Comparison of ENCODE assay signal across 8 mouse cellular contexts in genomic region chrX:112311531-112311887, GRCm38 (mm10). TPM values are rescaled to one million over a fixed set of nuclear protein-coding genes. Genes with fewer than 3 reads are reported as not detected.
DNase-seq lines count a peak whose midpoint lies in the region; ATAC-seq lines count a peak whose summit lies in the region.

No protein-coding gene starts in this region.

- intact Hi-C loops in left cerebral cortex, postnatal 4 days (cut with DNase I) = no loop called here
- intact Hi-C loops in left cerebral cortex, postnatal 14 days (cut with DNase I) = no loop called here

- WGBS in hindbrain, embryonic 11.5 days = 9% methylated on average over 12 of the region's 12 CpGs

- no peaks in the 10 kb centered on the region for H3K36me3 ChIP-seq in hindbrain, embryonic 11.5 days (ENCODE audit: control insufficient read depth, insufficient read depth, low read length)

- no peaks in the 10 kb centered on the region for H3K27me3 ChIP-seq in hindbrain, embryonic 11.5 days (ENCODE audit: control insufficient read depth, insufficient read depth, low read length)

- ATAC-seq in common myeloid progenitor, adult 5-6 weeks (replicated peaks; ENCODE audit: low read depth, poor library complexity, severe bottlenecking) = peak; percentile 53
- ATAC-seq in hindbrain, embryonic 11.5 days (ENCODE audit: low FRiP score) = peak; percentile 79

- DNase-seq in left cerebral cortex, postnatal 4 days = peak; percentile 2
- DNase-seq in left cerebral cortex, adult 18-20 months (ENCODE audit: low spot score in 2 of 2) = no peak
- no peak for DNase-seq in hindbrain, embryonic 11.5 days (ENCODE audit: low spot score)
- peak; percentile 1 for DNase-seq in lung, postnatal 14 days
- no peak for DNase-seq in yolk sac, embryonic 10.5 days (ENCODE audit: low spot score)
- DNase-seq in left cerebral cortex, postnatal 14 days (ENCODE audit: low spot score in 2 of 2) = no peak
- DNase-seq in c-Kit-positive CD71-positive TER-119-positive erythroid progenitor cells, embryonic 14.5 days (ENCODE audit: low spot score) = no peak

- H3K4me1 ChIP-seq in hindbrain, embryonic 11.5 days (replicated peaks; ENCODE audit: control insufficient read depth, insufficient read depth, low read length) = no peaks in the 10 kb centered on the region

- H3K4me2 ChIP-seq in hindbrain, embryonic 11.5 days (replicated peaks; ENCODE audit: low read depth, low read length) = peak overlapping the region; percentile 13

- no peak overlapping the region for H3K27ac ChIP-seq in hindbrain, embryonic 11.5 days (ENCODE audit: low read depth, low read length)

- H3K9ac ChIP-seq in hindbrain, embryonic 11.5 days (ENCODE audit: low read depth, low read length) = peak overlapping the region; percentile 57

- no peaks in the 10 kb centered on the region for H3K9me3 ChIP-seq in hindbrain, embryonic 11.5 days (ENCODE audit: control insufficient read depth, low read length)

- H3K4me3 ChIP-seq in hindbrain, embryonic 11.5 days (ENCODE audit: low read depth, low read length) = peak overlapping the region; percentile 55

RNA-seq across cellular contexts. Expression of gene Apool, which starts 0.4 kb away (rescaled TPM):
- 1 to 10 TPM; 4.6 to 6.3 TPM for total RNA-seq in left cerebral cortex, postnatal 4 days (2021)
- 1 to 10 TPM; 6.0 TPM for total RNA-seq in left cerebral cortex, adult 18-20 months (2021)
- 32.6 and 35.5 TPM in 2 replicates for total RNA-seq in common myeloid progenitor, adult 5-6 weeks (2017)
- 61.6 and 70.7 TPM in 2 replicates for polyA plus RNA-seq in hindbrain, embryonic 11.5 days (2014; fragmentation: Nextera tagmentation; extraction: Ambion mirVana)
- total RNA-seq in left cerebral cortex, postnatal 14 days (2021) = 1 to 10 TPM; 3.4 to 4.3 TPM

Comparison
In these comparisons a context has a peak if more than half of its experiments do, and no peak if none do; other contexts are left out.
1. DNase-seq: peak in left cerebral cortex, postnatal 4 days (single experiment) and lung, postnatal 14 days (single experiment); none in left cerebral cortex, adult 18-20 months (0 of 2), hindbrain, embryonic 11.5 days (single experiment), yolk sac, embryonic 10.5 days (single experiment), left cerebral cortex, postnatal 14 days (0 of 2) and c-Kit-positive CD71-positive TER-119-positive erythroid progenitor cells, embryonic 14.5 days (single experiment).